Mouse (Mus musculus) liver, embryonic 13.5 days (tissue): ENCODE measurements around the gene Cd180. TPM values are rescaled to one million over a fixed set of nuclear protein-coding genes. Genes with fewer than 3 reads are reported as not detected.
"Not testable (repeated sequence)": the region's sequence is repeated elsewhere in the genome, so short reads cannot be mapped to it uniquely, and the experiment has no call there.

Experiments
- ATAC-seq: fragments of 200-750 bp; cut with Nextera tagmentation; 2 replicates; pipeline ENCODE4 v1.8.0; 2017; ENCODE audit warnings: low read depth, mild to moderate bottlenecking, moderate number of reproducible peaks, moderate library complexity
- DNase-seq: peaks from one replicate; pipeline ENCODE4 v3.0.0; 2022
- H3K27ac ChIP-seq: fragments of 300-500 bp; sonication (generic); 2 replicates; pipeline ENCODE4 v1.5.1; 2015; ENCODE audit warnings: moderate library complexity, mild to moderate bottlenecking, inconsistent platforms
- H3K27me3 ChIP-seq: fragments of 300-500 bp; sonication (generic); 2 replicates; pipeline ENCODE4 v1.6.1; 2015; ENCODE audit warnings: mild to moderate bottlenecking, inconsistent platforms
- H3K36me3 ChIP-seq: fragments of 300-500 bp; sonication (generic); 2 replicates; pipeline ENCODE4 v1.6.1; 2015; ENCODE audit warnings: mild to moderate bottlenecking, inconsistent platforms
- H3K4me1 ChIP-seq: fragments of 300-500 bp; sonication (generic); replicated peaks from 2 replicates; pipeline ENCODE4 v1.6.1; 2015; ENCODE audit warnings: inconsistent platforms
- H3K4me2 ChIP-seq: fragments of 300-500 bp; sonication (generic); 2 replicates; pipeline ENCODE4 v1.6.1; 2015; ENCODE audit warnings: inconsistent platforms, mild to moderate bottlenecking, moderate library complexity
- H3K4me3 ChIP-seq: fragments of 300-500 bp; sonication (generic); replicated peaks from 2 replicates; pipeline ENCODE4 v1.5.1; 2015; ENCODE audit warnings: mild to moderate bottlenecking, inconsistent platforms
- H3K9ac ChIP-seq: fragments of 300-500 bp; sonication (generic); 2 replicates; pipeline ENCODE4 v1.6.1; 2015; ENCODE audit warnings: mild to moderate bottlenecking, inconsistent platforms
- H3K9me3 ChIP-seq: fragments of 300-500 bp; sonication (generic); replicated peaks from 2 replicates; pipeline ENCODE4 v1.6.1; 2016; ENCODE audit warnings: inconsistent platforms
- WGBS: fragments of 180-500 bp; shearing (Covaris S2); methylation state at CpG from one replicate; pipeline ENCODE4 v1.1.7; 2015; ENCODE audit not compliant: insufficient replicate concordance; 5-methylcytosine and 5-hydroxymethylcytosine counted together
- polyA plus RNA-seq: library from polyadenylated mRNA; unstranded; fragments of >200 nt; fragmentation: Nextera tagmentation; extraction: Ambion mirVana; gene quantifications from 2 replicates; pipeline ENCODE4 v1.2.1, GENCODE M21; 2015

Cd180 gene
- polyA plus RNA-seq, 1 experiment from 2014 or later: 0.91 TPM

DNA sequence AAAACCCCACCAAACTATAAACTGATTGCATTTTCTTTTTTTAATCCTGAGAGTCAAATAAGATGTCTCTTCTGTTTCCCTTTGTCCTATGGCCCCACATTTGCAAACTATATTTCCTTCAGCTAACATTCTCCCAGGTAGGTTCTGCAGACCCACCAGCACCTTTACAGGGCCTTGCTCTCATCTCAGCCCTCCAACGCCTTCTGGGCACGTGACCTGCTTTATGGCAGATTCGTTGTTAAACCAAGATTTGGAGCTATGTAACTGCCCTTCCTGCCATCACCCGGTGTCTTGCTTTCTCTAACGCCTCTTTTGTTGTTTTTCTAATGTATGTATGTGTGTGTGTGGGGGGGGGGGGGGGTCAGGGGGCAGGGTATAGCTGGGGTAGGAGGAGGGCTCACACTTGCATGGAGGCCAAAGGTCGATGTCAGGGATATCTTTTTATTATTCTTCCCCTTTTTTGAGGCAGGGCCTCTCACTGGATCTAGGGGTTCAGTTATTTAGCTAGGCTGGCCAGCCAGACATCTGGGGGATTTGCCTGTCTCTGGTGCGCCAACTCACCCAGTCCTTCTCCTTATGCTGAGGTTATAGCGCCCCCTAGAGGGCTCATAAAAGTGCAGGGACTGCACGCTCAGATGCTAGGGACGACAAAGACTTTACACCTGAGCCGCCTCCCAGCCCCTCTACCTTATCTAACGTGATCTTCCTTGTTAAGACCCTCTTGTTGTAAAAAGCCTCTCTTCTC lies 28.3 kb upstream of the Cd180 start:
- ATAC-seq: peak; percentile 49
- no peak overlapping the region for H3K27ac ChIP-seq
- peaks cover 15% of the 10 kb centered on the region for H3K27me3 ChIP-seq
- H3K9ac ChIP-seq: no peak overlapping the region
- peak overlapping the region; percentile 29; the same call in 1 of the 2 replicates for H3K4me3 ChIP-seq
- 17% methylated on average over 12 of the region's 12 CpGs for WGBS
- H3K4me1 ChIP-seq: peaks cover 20% of the 10 kb centered on the region
- DNase-seq: peak; percentile 48
- H3K36me3 ChIP-seq: no peaks in the 10 kb centered on the region
- H3K9me3 ChIP-seq: no peaks in the 10 kb centered on the region
- H3K4me2 ChIP-seq: peak overlapping the region; percentile 48

- peak; percentile 6 for DNase-seq
- Histone ChIP-seq H3K27me3 (peaks cover 15% of the 10 kb centered on the region), H3K36me3 (no peaks in the 10 kb centered on the region), H3K4me3 (peak overlapping the region; percentile 29; the same call in 1 of the 2 replicates), H3K4me1 (peaks cover 20% of the 10 kb centered on the region), H3K27ac (0 out of 2 replicates have a peak overlapping the region, but pooled peaks have one; percentile 36), H3K4me2 (peak overlapping the region; percentile 48), H3K9me3 (no peaks in the 10 kb centered on the region), H3K9ac (no peak overlapping the region)
- ATAC-seq: peak; percentile 61
- WGBS: 8% methylated on average over 18 of the region's 18 CpGs
Observed at GRCm38 (mm10) chr13:102665588-102666232, 27.6 kb upstream of the Cd180 start.

DNA sequence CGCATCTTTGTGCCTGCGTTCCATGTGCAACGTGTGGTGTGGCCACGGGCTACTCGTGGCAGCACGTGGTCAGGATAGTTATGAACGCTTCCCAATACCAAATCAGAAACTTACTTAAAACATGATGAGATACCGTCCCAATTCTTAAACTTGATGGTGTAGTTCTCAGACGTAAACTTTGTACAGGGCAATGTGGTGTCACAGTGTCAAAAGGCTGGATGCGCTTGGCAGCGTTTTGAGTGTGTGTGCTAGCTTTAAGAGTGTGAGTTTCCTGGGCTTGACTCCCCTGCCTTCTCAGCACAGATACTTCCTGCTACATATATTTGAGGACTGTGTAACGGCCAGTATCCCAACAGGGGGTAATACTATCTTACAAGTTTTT lies 27.1 kb upstream of the Cd180 start:
- peak overlapping the region; percentile 48; the same call in 1 of the 2 replicates for H3K4me2 ChIP-seq
- no peak for ATAC-seq
- no peak overlapping the region for H3K4me3 ChIP-seq
- peaks cover 15% of the 10 kb centered on the region for H3K27me3 ChIP-seq
- H3K9ac ChIP-seq: no peak overlapping the region
- H3K36me3 ChIP-seq: no peaks in the 10 kb centered on the region
- H3K9me3 ChIP-seq: no peaks in the 10 kb centered on the region
- H3K4me1 ChIP-seq: peaks cover 20% of the 10 kb centered on the region
- H3K27ac ChIP-seq: peak overlapping the region; percentile 36; the same call in 1 of the 2 replicates
- WGBS: 24% methylated on average over 12 of the region's 12 CpGs
- DNase-seq: no peak

DNA sequence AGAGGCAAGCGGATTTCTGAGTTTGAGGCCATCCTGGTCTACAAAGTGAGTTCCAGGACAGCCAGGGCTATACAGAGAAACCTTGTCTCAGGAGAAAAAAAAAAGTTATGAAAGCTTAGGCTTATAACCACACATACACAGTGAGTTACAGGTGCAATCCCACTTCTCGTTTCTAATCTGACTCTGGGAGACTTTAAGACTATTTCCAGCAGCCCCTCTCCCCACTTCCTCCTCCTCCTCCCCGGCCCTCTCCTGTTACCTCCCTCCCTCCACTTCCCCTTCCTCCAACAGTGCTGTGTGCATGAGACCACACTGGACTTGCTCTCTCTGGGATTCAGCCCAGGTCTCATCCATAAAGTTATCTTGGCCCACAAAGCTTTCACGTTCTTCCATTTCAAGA lies 26.6 kb upstream of the Cd180 start:
- peak overlapping the region; percentile 36; the same call in 1 of the 2 replicates for H3K27ac ChIP-seq
- WGBS: 27% methylated on average over 4 of the region's 4 CpGs
- H3K4me3 ChIP-seq: no peak overlapping the region
- H3K9ac ChIP-seq: no peak overlapping the region
- ATAC-seq (no peak), DNase-seq (no peak)
- no peaks in the 10 kb centered on the region for H3K9me3 ChIP-seq
- H3K36me3 ChIP-seq: no peaks in the 10 kb centered on the region
- no peak overlapping the region for H3K4me2 ChIP-seq
- peaks cover 15% of the 10 kb centered on the region for H3K27me3 ChIP-seq
- H3K4me1 ChIP-seq: peaks cover 20% of the 10 kb centered on the region

DNA sequence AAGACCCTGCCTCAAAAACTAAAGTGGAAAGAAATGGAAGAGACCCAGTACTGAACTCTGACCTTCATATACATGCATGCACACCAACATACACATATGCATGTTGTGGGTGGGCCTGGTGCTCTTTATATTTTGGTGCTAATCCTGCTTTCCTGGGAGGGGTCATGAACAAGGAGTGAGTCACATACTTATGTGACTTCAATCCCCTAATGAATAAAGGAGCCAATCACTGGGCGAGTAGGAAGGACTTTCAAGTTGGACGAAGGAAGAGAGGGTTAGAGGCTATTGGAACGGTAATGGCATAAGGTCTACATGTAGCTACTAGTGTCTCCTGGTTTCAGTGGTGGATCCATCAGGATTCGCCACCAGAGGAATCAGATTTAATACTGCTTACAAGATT lies 26.0 kb upstream of the Cd180 start:
- peaks cover 15% of the 10 kb centered on the region for H3K27me3 ChIP-seq
- H3K27ac ChIP-seq: 0 out of 2 replicates have a peak overlapping the region, but pooled peaks have one; percentile 8
- no peaks in the 10 kb centered on the region for H3K36me3 ChIP-seq
- DNase-seq (no peak), ATAC-seq (no peak)
- no peak overlapping the region for H3K4me2 ChIP-seq
- H3K9ac ChIP-seq: no peak overlapping the region
- peaks cover 20% of the 10 kb centered on the region for H3K4me1 ChIP-seq
- H3K9me3 ChIP-seq: no peaks in the 10 kb centered on the region
- 59% methylated on average over 4 of the region's 4 CpGs for WGBS
- no peak overlapping the region for H3K4me3 ChIP-seq

DNA sequence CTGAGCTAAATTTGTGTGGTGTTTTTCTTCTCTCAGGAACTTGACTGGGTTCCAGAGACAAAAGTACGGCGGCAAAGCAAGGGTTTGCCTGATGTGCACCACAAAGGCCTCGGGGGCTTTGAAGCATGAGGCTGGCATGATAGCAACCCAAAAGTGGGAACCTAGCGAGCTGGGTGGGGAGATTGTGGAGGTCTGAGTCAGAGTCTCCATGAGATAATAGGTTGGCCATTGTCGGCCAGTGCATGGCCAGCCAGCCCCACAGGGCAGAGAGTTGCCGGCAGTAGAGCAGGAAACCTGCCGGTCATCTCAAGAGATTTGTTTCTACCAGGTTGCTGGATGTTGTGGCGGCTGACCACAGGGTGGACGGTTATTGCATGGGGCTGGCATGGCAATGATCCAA lies 25.5 kb upstream of the Cd180 start:
- Histone ChIP-seq H3K4me2 (no peak overlapping the region), H3K4me3 (no peak overlapping the region), H3K36me3 (no peaks in the 10 kb centered on the region), H3K4me1 (peaks cover 20% of the 10 kb centered on the region), H3K27ac (no peak overlapping the region), H3K9ac (no peak overlapping the region), H3K27me3 (peaks cover 15% of the 10 kb centered on the region), H3K9me3 (no peaks in the 10 kb centered on the region)
- whole genome bisulfite sequencing: 37% methylated on average over 9 of the region's 9 CpGs
- DNase-seq (no peak), ATAC-seq (no peak)

DNA sequence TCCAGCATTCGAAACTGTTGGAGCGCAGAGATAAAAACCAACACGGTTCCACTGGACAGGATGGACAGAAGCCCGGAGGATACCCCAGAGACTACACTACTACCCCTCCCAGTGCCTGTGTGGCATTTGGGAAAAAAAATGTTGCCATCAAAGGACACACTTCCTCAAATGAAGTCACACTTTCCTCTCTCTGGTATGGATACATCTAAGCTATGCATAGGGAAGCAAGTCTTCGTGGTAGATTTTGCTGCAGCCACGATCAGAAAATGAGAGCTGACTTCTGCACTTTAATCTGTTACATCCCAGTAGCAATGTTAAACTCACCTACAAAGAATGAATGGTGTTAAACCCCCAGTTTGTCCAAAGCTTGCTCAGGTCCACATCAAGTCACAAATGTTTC lies 24.4 kb upstream of the Cd180 start:
- Histone ChIP-seq H3K9me3 (no peaks in the 10 kb centered on the region), H3K9ac (no peak overlapping the region), H3K36me3 (no peaks in the 10 kb centered on the region), H3K4me1 (peaks cover 18% of the 10 kb centered on the region), H3K4me3 (no peak overlapping the region), H3K27me3 (peaks cover 15% of the 10 kb centered on the region), H3K27ac (no peak overlapping the region), H3K4me2 (no peak overlapping the region)
- DNase-seq: no peak
- ATAC-seq: no peak
- 34% methylated on average over 6 of the region's 6 CpGs for WGBS

GRCm38 (mm10) chr13:102669522-102670256 lies 23.7 kb upstream of the Cd180 start:
- Histone ChIP-seq H3K9ac (no peak overlapping the region), H3K4me3 (no peak overlapping the region), H3K27me3 (peaks cover 15% of the 10 kb centered on the region), H3K4me2 (no peak overlapping the region), H3K4me1 (peaks cover 18% of the 10 kb centered on the region), H3K27ac (no peak overlapping the region), H3K36me3 (no peaks in the 10 kb centered on the region), H3K9me3 (no peaks in the 10 kb centered on the region)
- no peak for DNase-seq
- ATAC-seq: no peak
- 43% methylated on average over 14 of the region's 14 CpGs for WGBS

- ATAC-seq (no peak), DNase-seq (no peak)
- 71% methylated on average over 7 of the region's 7 CpGs for WGBS
- Histone ChIP-seq H3K9me3 (no peaks in the 10 kb centered on the region), H3K9ac (no peak overlapping the region), H3K4me1 (peaks cover 18% of the 10 kb centered on the region), H3K4me3 (no peak overlapping the region), H3K27ac (no peak overlapping the region), H3K36me3 (no peaks in the 10 kb centered on the region), H3K27me3 (peaks cover 15% of the 10 kb centered on the region), H3K4me2 (no peak overlapping the region)
Observed at GRCm38 (mm10) chr13:102670503-102670902, 22.9 kb upstream of the Cd180 start.

DNA sequence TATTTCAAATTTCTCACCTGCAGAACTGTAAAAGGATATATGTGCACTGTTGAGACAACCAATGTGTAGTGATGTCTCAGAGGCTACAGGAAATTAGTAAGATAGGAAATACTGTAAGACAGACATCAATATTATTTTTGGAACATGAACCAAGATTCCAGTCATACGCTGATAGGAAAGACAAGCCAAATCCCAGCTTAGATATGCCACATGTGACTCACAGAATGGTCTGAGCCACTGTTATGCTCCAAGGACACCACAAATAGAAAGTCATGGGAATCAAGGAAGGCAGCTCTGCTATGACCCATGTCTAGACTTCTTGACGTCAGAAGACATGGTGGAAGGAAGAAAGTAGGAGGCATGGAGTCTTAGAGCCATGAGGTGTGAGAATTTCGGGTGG lies 19.3 kb upstream of the Cd180 start:
- DNase-seq (no peak), ATAC-seq (no peak)
- H3K36me3 ChIP-seq: no peaks in the 10 kb centered on the region
- 66% methylated on average over 3 of the region's 3 CpGs for WGBS
- H3K27ac ChIP-seq: no peak overlapping the region
- no peak overlapping the region for H3K4me3 ChIP-seq
- peaks cover 9% of the 10 kb centered on the region for H3K4me1 ChIP-seq
- no peaks in the 10 kb centered on the region for H3K27me3 ChIP-seq
- no peak overlapping the region for H3K9ac ChIP-seq
- no peak overlapping the region for H3K4me2 ChIP-seq
- no peaks in the 10 kb centered on the region for H3K9me3 ChIP-seq

- not testable (repeated sequence) for H3K9ac ChIP-seq, H3K9me3 ChIP-seq, H3K4me3 ChIP-seq, DNase-seq, ATAC-seq, H3K36me3 ChIP-seq, H3K4me1 ChIP-seq, H3K4me2 ChIP-seq, H3K27ac ChIP-seq, H3K27me3 ChIP-seq
- 59% methylated on average over 4 of the region's 4 CpGs for WGBS
Observed at GRCm38 (mm10) chr13:102677602-102678001, 15.8 kb upstream of the Cd180 start.
